Mouse (Mus musculus): ENCODE measurements at regions not wholly inside any gene's neighbourhood (a gene's known extent, or its start where the extent isn't known, plus 50 kb on each side); places are given as distances from the start of the nearest gene placed in this dataset.
A peak's percentile ranks its signal among the peaks of the same experiment; 100 is the strongest.

DNA sequence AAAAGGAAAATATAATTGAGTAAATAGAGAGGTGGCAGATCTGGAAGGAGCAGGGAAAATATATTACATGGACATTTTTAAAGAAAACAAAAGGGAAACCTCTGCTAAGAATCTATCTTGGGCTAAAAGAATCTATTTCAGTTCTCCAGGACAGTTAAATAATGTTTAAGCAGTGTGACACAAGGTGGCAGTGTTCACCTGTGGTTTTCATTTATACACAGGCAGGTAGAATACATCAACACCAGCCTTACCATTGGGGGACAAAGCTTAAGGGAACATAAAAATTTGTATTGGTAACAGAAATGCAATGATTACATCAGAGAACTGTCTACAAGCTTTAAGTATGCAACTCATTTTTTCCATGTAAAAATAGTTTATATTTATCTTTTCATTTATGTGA lies 78.2 kb upstream of the Cldn34d start:
- DNase-seq (ENCODE audit: low read depth, low spot score): peak; percentile 13
- H3K9me3 ChIP-seq (replicated peaks; ENCODE audit: insufficient read depth, low read length): no peaks in the 10 kb centered on the region
- TF ChIP-seq RAD21 (IDR thresholded peaks at IDR 0.05; ENCODE audit: low read depth, low read length) (peak; percentile 34), POLR2A (IDR thresholded peaks at IDR 0.05; ENCODE audit: control insufficient read depth in 1 of 2, insufficient read depth in 1 of 2, low read depth in 1 of 2, low read length in 2 of 2, poor library complexity in 1 of 2) (no peak), SMC3 (IDR thresholded peaks at IDR 0.05; ENCODE audit: low read depth, low read length) (peak; percentile 32), ZKSCAN1 (IDR thresholded peaks at IDR 0.05; ENCODE audit: low read depth, low read length) (no peak), MAFK (IDR thresholded peaks at IDR 0.05; ENCODE audit: borderline replicate concordance, low read depth, low read length) (no peak), CTCF (IDR thresholded peaks at IDR 0.05 in 2 of 3, conservative IDR thresholded peaks at IDR 0.05 in 1 of 3; ENCODE audit: control insufficient read depth in 1 of 3, insufficient read depth in 1 of 3, low read depth in 2 of 3, low read length in 3 of 3, poor library complexity in 1 of 3, severe bottlenecking in 1 of 3) (peak in 1 of 3 experiments; percentile 27; a peak in 2 of 6 replicates), ZC3H11A (IDR thresholded peaks at IDR 0.05; ENCODE audit: low read depth, low read length) (0 out of 2 replicates have a peak, but pooled peaks have one; percentile 5)
- H3K9ac ChIP-seq (ENCODE audit: control insufficient read depth, low read depth, low read length, poor library complexity, severe bottlenecking): no peak overlapping the region
- H3K27me3 ChIP-seq (ENCODE audit: control insufficient read depth in 1 of 2, insufficient read depth in 2 of 2, low read length in 2 of 2): no peaks in the 10 kb centered on the region
- no peaks in the 10 kb centered on the region for H3K79me2 ChIP-seq (ENCODE audit: control insufficient read depth, insufficient read depth, low read length, poor library complexity)
- no peaks in the 10 kb centered on the region for H3K4me1 ChIP-seq (ENCODE audit: control insufficient read depth in 1 of 2, insufficient read depth in 2 of 2, low read length in 2 of 2)
- H3K4me3 ChIP-seq (ENCODE audit: control insufficient read depth in 1 of 2, insufficient read depth in 1 of 2, low read depth in 2 of 2, low read length in 2 of 2): no peak overlapping the region
- no peak overlapping the region for H3K27ac ChIP-seq (ENCODE audit: control insufficient read depth, low read depth, low read length)
- no peaks in the 10 kb centered on the region for H3K36me3 ChIP-seq (ENCODE audit: control insufficient read depth in 1 of 2, insufficient read depth in 2 of 2, low read length in 2 of 2)

Data from MEL (cell line).